Mouse (Mus musculus) MEL (cell line): ENCODE measurements around the gene Phxr2.

Experiments used
- CHD2 ChIP-seq: IDR thresholded peaks from 2 replicates; pipeline ENCODE4 v1.6.1; 2011; ENCODE audit warnings: low read length, improper control_type of control experiment
- CTCF ChIP-seq, 3 experiments: IDR thresholded peaks in 2 of 3; conservative IDR thresholded peaks in 1 of 3; 2 replicates each; pipeline ENCODE4 v1.5.1; 2011 to 2012; ENCODE audit warnings: low read length in 3 of 3, low read depth in 2 of 3, mild to moderate bottlenecking in 2 of 3, improper control_type of control experiment in 1 of 3, inconsistent platforms in 1 of 3, mixed read lengths in 1 of 3, moderate library complexity in 1 of 3; ENCODE audit not compliant: control insufficient read depth in 1 of 3, insufficient read depth in 1 of 3, poor library complexity in 1 of 3, severe bottlenecking in 1 of 3
- E2F4 ChIP-seq: IDR thresholded peaks from 2 replicates; pipeline ENCODE4 v1.6.1; 2011; ENCODE audit warnings: low read depth, low read length, improper control_type of control experiment, borderline replicate concordance
- KAT2A ChIP-seq: conservative IDR thresholded peaks from 2 replicates; pipeline ENCODE4 v1.6.1; 2012; ENCODE audit warnings: low read depth, low read length, improper control_type of control experiment, inconsistent platforms
- MAFK ChIP-seq: IDR thresholded peaks from 2 replicates; pipeline ENCODE4 v1.6.1; 2011; ENCODE audit warnings: low read depth, mild to moderate bottlenecking, low read length, improper control_type of control experiment, borderline replicate concordance
- MEF2A ChIP-seq: IDR thresholded peaks from 2 replicates; pipeline ENCODE4 v1.6.1; 2014; ENCODE audit warnings: low read depth, mild to moderate bottlenecking, inconsistent platforms, low read length, improper control_type of control experiment; ENCODE audit not compliant: poor library complexity, insufficient replicate concordance, severe bottlenecking; ENCODE audit errors: extremely low read depth
- NELFE ChIP-seq: IDR thresholded peaks from 2 replicates; pipeline ENCODE4 v1.6.1; 2011; ENCODE audit warnings: low read depth, low read length, improper control_type of control experiment
- RCOR1 ChIP-seq: IDR thresholded peaks from 2 replicates; pipeline ENCODE4 v1.6.1; 2012; ENCODE audit warnings: low read depth, mild to moderate bottlenecking, inconsistent platforms, low read length, improper control_type of control experiment
- TAL1 ChIP-seq: IDR thresholded peaks from 2 replicates; pipeline ENCODE4 v1.6.1; 2012; ENCODE audit warnings: mild to moderate bottlenecking, inconsistent platforms, low read length, moderate library complexity, mixed read lengths
- ZMIZ1 ChIP-seq: IDR thresholded peaks from 2 replicates; pipeline ENCODE4 v1.6.1; 2012; ENCODE audit warnings: low read depth, mild to moderate bottlenecking, inconsistent platforms, low read length, improper control_type of control experiment, moderate library complexity

- no peak for TF ChIP-seq CTCF (IDR thresholded peaks at IDR 0.05 in 2 of 3, conservative IDR thresholded peaks at IDR 0.05 in 1 of 3; ENCODE audit: control insufficient read depth in 1 of 3, insufficient read depth in 1 of 3, low read depth in 2 of 3, low read length in 3 of 3, poor library complexity in 1 of 3, severe bottlenecking in 1 of 3)
- TF ChIP-seq TAL1: no peak
- TF ChIP-seq RCOR1: no peak
- no peak for TF ChIP-seq CHD2
- TF ChIP-seq MEF2A: no peak
- TF ChIP-seq KAT2A: no peak
- no peak for TF ChIP-seq E2F4
- no peak for TF ChIP-seq ZMIZ1
- TF ChIP-seq NELFE: no peak
- TF ChIP-seq MAFK: no peak
Measured at GRCm38 (mm10) chr10:99126954-99127353, 829 bp upstream of the Phxr2 start.
